Mouse (Mus musculus) layer of hippocampus, adult 9-10 months (tissue): Measurements from ENCODE around the gene Tsnax.

Experiments
- DNase-seq: peaks from one replicate; pipeline ENCODE4 v3.0.0; 2022; ENCODE audit warnings: low spot score

Tsnax gene

DNA sequence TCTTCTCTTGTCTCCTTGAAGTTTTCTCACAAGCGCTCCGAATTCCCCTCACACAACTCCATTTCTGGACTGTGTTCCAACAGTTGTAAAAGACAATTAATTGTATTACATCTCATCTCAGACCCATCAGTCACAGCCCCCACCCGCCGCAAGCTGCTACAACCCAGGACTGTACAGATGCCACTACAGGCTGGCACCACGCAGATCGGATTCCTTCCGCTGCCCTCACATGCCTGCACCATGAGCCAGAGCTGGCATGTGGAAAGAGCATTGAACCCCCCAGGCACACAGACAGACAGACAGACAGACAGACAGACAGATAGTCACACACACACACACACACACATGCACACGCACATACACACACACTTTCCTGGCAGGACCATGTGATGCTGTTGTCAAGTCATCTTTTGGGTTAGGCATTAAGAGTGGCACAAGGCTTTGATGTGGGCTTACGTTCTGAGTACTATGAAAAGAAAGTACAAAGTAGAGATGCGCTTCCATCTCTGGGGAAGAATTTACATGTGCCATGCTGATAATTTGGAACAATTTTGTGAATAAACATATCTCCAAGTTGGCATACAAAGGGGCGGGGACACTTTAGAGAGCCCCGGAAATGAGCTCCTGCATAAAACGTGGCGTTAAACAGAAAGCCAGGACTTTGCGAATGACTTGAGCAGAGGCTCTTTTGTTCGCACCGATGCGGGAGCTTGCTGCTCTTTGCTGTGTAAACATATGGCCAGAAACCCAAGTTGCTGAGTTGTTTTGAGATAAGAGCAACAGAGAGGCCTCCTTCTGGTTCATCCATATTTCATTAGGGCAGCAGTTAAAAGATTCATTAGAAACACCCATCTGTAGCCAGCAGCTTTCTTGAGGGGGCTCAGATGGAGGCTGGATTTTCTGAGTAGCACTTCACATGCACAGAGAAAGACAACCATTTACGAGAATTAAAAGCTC, 67.9 kb downstream of the Tsnax start:
- no peak for DNase-seq

DNA sequence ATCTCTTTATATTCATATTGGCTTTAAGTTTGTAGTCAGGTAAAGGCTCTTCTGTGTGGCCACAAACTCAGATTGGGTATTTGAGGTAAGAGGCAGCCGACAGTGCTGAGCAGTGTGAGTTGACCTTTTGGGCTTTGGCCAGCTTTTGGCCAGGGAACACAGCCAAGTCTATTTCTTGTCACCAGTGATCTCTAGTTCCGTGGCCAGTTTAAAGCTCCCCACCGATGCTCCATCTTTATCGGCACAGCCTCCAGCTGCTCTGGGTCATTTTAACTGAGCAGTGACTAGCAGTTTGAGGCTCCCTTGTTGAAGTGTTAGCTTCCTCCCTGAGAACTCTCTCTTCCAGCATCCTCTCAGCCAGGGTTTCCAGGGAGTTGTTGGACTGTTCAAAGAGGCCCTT, 70.9 kb downstream of the Tsnax start:
- no peak for DNase-seq
